Mouse (Mus musculus) embryo, embryonic 10.5 days (tissue): Measurements from ENCODE around the gene Cwc27.

ENCODE experiments used
- DNase-seq: peaks from one replicate; pipeline ENCODE4 v3.0.0-alpha.2; 2015; ENCODE audit warnings: low spot score

Cwc27 gene

DNA sequence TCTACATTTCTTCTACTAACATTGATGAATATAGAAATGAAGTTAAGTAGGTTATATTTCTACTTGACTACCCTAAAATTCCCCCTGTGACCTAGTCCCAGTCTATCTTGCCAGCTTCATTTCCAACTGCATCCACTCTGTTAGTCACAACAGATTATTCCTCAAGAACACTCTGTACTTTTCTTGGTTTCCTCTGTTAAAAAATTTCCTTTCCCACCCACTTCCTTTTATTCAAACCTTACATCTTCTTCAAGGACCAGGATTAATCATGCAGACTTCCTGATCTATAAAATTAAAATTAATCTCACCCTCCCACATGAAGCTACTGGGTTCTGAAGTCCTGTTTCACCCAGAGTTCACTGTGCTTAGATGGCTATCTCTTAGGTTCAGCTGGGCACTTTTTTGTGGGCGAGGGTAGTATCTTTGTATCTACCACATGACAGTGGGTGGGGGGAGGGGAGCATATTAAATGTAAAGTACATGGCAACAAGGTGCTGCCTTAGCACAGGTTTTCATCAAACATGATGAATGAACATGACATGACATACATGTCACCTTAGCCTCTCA lies 37.8 kb downstream of the Cwc27 start:
- DNase-seq: no peak

DNA sequence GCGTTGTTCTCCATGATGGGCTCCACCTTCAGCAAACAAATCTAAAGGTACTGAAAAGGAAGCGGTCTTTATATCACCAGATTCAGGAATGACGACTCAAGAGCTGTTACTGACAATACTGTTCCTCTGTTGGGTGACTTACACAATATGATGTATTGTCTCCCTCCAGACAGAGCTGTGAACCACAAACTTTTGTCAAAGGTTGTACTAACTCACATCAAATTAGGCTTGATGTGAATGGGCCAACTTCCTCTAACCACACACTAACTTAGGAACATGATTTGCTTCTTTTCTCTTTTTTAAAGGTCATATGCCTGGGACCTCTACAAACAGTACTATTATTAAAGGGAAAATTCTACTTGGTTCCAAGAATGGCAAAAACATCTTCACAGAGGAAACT lies 53.7 kb downstream of the Cwc27 start:
- no peak for DNase-seq

DNA sequence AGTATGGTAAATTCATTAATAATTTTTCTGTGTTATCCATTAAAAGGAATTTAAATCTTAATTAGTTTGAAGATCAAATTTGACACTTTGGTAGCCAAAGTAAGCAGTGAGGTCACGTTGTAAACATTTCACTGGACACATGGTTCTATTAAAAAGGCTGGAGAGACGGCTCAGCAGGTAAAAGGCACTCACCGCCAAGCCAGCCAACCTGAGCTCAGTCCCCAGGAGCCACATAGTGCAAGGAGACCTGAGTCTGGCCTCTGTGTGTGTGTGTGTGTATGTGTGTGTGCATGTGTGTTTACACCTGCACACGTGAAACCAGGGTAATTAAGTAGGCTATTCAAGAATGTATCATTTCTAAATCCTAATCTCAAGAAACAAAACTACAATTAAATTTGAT lies 54.5 kb downstream of the Cwc27 start:
- no peak for DNase-seq

DNA sequence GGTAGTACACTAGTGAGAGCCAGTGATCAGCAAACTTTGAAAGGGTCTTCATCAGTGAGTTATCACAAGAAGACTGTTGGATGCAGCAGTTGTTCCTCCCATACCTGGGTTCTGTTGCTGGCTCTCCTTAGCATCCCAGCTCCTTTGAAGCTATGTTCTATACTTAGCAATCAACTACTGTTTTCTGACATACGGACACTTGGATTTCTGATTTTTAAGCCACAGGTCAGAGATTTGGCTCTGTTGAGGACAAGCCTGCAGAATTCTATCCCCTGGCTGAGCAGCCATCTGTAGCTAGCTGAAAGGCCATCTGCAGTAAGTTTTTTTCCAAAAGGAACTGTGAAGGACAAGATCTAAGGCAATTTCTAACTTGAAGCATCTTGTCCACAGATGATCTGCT lies 57.6 kb downstream of the Cwc27 start:
- DNase-seq: no peak

DNA sequence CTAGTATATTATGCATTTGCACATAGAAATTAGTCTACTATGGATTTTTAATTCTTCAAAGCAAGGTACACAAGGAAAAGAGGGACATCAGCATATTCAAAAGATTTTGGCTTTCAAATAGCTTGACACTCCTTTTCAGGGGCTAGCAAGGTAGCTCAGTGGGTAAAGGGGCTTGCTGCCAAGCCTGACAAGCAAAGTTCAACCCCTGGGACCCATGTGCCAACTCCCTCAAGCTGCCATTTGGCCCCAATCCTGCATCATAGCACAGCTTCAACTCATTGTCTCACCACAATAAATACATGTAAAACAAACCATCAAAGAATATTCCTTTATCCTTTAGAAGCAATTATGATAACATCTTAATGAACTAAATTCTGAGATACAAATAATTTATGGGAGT lies 69.9 kb downstream of the Cwc27 start:
- DNase-seq: no peak

DNA sequence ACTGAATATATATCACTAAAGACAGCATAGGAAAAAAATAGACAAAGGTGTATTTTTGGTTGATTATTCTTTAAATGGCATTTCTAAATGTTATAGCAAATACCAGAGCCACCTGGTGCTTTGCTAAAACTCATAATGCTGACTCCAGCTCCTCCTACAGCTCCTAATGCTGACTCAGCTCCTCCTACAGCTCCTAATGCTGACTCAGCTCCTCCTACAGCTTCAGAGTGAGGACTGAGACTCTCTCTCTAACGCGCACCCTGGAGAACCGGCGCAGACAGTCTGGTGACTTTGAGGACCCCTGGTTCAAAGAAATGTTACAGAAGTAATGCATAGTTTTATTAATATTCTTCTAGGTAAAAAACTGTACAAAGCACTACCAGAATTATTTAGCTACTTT lies 74.1 kb downstream of the Cwc27 start:
- no peak for DNase-seq

DNA sequence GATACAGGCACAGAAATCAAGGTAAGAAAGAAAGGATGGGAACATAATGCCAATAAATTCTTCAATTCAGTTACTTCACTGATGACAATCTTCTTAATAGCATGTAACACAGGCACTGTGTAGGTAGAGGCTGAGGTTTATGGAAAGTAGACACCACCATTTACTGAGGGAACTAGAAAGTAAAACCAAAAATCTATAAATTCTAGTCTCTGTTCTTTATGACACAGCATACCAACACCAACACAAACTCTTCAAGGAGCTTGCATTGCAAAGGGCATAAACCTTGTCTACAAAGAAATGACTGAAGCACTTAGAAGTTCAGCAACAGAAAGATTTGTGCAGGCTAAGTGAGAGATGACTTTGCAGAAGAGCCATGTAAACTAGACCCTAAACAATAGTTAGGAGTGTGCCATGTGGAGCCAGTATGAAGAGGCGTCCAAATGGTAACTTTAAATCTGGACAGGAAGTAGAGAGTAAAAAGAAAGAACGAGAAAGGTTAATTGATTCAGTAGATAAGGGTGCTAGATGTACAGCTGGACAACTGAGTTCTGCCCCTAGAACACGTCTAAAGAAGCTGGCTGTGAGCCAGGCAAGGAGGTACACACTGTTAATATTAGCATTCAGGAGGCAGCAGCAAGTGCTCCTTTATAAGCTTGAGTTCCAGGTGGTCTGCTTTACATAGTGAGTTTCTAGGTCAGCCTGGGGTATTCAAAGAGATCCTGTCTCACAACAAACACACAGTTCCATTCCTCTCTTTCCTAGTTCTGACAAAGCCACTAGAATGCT lies 87.5 kb downstream of the Cwc27 start:
- no peak for DNase-seq

DNA sequence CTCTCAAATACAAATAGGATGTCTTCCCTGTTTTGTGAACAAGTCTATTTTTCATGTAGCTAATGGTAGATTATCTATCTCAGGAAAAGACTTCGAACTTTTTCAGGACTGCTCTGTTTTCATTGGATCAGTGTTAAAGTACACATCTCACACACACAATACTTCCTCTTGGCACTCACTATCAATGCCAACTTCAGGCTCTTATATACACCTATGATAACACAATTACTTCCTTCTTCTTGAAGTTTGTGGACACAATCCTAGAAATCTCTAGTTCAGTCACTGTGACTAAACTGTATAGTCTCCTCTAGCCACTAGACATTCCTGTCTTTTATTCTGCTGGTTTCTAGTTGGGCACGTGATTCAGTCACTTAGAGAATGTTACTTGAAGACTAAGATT lies 89.3 kb downstream of the Cwc27 start:
- no peak for DNase-seq

DNA sequence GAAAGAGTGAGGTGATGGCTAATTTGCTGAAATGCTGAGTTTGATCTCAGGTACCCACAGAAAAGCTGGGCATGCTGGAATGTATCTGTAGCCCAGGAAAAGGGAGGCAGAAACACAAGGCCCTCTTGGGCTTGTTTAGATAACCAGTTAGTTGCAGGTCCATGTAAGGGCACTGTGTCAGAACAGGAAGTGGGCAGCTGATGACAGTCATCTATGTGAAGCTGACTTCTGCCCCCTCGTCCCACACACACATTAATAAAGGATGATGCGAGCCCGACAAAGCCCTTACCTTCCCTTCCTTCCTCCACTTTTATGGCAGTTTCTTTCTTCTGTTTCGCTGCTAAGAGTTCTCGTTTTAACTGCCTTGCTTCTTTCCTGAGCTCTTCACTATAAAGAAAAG lies 96.8 kb downstream of the Cwc27 start:
- DNase-seq: no peak

DNA sequence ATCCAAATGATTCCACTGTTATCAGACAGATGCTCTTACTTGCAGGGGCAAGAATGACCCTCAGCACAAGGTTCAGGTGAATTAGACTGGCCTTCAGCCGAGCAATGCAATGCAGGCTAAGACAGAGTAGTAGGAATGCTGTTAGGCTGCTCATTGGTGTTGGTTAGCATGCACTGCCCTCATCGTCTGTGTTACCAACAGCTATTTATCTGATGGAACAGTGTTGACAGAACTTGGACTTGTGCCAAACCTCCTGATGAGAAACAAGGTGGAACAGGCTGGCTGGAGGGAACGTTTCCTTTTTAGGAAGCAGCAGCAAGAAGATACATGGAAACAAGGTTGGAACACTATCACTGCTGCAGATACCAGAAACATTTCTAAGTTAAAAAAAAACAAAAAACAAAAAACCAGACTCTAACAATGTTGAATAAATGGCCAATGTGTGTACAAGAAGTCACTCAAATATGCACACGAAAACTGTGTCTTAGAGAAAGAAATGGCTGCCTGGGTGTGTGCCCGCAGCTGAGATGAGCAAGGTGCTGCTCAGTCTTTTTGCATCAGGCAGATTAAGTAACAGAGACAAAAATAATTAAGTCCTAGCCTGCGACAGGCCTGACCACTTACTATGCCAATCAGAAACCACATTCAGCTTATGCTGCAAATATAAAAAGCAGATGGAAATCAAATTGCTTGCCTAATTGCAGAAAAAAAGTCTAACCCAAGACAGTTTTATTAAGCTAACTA lies 122.2 kb downstream of the Cwc27 start:
- DNase-seq: peak; percentile 19

DNA sequence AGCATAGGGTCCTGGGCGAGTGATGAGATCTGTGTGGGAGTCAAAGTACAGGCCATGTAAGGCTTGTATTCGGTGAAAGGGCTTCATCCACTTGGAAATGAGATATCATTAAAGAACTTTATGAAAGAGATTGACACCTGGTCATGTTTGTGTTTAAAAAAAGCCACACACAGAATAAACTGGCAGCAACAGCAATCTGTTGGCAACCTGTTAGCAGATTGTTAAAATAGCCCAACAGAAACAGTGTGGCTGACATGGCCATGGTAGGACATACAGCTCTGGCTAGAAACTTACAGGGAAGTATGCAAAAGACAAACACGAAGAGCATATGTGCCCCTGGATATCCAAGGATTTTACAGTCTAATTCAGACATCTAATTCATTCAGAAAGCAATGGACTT lies 124.2 kb downstream of the Cwc27 start:
- no peak for DNase-seq

DNA sequence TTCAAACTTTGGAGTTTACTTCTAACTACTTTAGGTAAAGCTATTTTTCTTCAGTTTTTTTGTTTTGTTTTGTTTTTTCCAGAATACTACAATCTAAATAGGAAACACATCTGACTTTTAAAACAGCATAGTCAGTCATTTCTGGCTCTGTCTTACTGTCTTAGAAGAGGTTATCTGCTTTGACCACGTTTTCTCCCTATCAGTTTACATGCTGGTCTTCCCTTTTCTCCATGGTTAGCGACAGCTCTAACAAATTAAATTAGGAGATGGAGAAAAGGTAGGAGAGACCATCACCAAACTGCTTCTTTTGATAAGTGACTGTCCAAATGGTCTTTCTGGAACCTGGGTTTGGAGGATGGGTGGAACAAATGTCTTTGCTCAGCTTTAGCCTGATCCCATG lies 131.4 kb downstream of the Cwc27 start:
- DNase-seq: no peak

DNA sequence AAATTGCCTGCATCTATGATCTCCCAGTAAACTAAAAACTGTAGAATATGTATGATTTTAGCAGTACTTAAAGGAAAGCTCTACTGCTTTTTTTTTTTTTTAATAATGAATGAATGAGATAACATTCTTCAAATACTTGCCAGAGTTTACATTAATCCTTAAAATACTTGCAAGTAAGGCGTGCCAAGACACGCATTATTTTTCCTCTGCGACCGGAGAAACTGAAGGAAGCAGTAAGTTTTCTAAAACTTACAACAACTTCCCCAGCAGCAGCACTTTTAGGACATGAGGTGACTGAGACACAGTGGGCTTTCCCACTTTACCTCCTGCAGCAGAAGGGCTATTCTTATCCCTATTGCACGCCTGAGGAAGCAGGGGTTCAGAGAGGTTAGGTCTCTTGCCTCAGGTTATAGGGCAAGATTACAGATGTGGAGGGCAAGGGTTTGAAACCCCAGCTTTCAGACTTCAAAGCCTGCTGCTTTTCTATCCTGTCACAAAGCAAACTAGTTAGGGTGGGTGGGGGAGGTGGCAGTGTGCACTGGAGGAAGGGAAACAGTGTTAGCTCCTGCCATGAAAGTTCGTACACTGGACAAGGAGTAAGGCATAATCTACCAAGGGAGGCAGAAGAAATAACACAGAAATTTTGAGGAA lies 132.5 kb downstream of the Cwc27 start:
- peak; percentile 62 for DNase-seq

DNA sequence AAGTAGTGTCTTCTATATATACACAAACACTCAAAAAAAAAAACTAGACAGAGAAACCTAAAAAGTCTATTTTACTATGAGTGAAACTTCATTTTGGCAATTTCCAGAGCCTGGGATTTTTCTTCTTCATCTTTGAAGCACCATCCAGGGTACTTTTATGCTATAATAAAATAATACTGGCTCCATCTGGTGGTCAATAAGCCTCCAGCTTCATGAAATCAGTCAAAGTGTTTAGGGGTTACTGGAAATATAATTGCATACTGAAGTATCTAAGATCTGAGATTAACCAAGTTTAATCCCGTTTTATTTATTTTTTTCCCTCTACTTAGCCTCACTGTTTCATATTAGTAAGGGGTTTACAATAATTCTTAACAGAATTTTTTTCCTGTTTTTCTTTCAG lies 135.7 kb downstream of the Cwc27 start:
- DNase-seq: peak; percentile 50

DNA sequence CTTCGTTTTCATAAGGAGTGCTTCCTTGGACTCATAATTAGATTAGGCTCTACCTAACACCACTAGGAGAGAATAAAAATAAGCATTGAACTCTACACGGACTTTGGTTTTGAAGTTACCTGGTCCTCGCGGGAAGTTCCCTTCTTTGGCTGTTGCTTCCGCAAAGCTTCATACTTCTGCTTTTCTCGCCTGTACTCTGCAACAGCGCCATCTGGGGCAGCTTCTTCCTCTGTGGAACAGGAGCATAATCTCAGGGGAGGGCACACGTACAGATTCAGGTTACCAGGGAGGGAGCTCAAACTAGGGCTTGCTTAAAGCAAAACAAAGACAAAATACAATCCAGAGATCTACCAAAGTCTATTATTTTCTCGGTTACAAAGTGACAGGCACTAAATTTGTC lies 155.8 kb downstream of the Cwc27 start:
- no peak for DNase-seq

DNA sequence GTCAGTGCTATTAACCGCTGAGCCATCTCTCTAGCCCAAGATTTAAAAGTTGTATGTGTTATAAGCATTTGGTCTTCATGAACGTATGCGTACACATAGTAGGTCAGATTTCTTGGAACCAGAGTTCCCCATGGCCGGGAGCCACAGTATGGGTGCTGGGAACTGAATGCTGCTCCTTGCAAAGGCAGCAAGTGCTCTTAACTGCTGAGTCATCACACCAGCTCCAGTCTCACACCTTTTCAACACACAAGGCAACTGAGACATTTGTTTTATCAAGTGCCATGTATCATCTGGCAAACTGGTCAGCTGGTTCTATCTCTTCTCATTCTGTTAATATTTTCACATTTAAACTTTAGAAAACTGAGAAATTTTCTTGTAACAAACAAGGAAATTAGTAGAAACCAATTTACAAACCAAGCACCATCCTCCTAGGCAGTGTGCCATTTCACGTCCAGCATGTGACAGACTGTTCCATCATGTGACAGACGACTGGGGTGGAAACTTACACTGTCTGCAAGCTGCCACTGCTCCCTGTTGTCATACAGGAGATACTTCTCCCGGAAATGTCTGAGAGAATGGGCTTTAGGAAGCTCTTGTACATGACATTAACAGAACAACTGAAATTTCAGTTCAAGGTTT lies 156.8 kb downstream of the Cwc27 start:
- DNase-seq: no peak

DNA sequence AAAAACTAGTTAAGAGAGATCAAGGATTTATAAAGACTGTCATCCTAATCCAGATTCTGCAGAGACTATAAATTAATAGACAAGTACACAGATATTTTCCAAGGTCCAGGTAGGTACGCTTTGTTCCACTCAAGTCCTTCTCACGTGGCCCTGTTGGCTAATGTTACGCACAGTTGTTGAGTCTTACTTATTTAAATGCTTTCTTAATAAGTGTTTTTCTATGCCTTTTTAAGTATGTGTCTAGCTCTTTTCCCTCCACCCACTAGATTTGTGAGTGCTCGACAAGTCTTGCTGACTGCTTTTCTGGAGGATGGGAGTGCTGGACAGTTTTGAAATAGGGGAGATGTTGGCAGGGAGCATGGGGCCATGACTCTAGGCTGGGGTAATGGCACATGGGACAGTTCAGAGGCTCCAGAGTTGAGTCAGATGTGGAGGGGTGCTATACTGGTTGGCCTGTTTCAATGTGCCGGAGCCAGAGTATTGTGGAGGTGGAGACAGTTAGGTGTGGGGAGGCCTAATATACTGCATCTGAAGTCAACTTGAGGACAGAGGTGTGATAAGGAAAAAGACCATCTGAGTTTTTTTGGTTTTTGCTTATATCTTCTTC lies 160.2 kb downstream of the Cwc27 start:
- DNase-seq: no peak

DNA sequence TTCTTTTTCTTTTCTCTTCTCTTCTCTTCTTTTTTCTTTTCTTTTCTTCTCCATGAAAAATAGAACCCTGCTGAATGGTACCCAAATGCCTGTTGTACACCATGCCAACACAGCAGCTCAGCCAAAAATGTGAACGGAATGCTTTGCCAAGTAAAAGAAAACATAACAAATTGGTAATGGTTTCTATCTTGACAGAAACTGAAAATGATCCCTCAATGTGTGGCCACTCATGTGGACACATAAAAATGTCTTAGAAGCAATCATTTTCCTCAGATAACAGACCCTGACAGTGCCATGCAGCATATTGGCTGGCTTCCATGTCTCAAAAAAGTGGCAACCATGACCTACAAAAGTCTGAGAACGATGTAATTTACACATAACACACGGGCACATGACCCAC lies 161.8 kb downstream of the Cwc27 start:
- no peak for DNase-seq

DNA sequence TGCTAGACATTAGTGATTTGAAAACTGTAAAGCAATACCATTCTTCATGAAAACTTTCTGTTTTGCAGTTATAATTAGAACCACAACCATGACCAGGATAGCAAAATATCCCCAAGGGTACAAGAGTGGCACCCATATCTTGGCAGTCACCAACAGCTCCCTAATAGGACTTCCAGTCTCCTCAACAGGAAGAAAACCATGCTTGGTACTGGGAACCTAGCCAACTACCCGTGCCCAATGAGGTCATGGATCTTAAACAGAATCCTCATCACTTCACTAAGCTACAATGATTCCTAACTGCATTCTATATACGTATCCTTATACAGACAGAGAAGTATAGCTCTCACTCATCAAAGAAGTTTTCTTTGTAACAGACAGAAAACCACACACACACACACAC lies 165.2 kb downstream of the Cwc27 start:
- DNase-seq: no peak

DNA sequence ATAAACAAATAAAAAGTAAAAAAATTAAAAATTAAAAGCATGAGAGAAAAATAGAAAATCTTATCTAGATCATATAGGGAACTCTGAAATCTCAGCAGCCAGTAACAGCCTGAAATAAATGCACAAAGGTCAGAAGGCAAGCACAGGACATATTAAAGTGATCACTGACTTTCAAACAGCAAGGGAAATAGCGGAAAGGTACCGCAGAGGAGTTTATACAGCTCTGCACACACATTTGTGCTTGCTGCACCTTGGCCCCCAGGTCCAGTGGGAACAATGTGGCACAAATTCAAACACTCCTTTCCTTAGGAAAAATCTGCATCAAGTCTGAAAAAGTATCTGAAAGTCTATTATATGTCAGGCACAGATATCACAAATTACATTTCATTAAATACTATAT lies 166.3 kb downstream of the Cwc27 start:
- DNase-seq: no peak

DNA sequence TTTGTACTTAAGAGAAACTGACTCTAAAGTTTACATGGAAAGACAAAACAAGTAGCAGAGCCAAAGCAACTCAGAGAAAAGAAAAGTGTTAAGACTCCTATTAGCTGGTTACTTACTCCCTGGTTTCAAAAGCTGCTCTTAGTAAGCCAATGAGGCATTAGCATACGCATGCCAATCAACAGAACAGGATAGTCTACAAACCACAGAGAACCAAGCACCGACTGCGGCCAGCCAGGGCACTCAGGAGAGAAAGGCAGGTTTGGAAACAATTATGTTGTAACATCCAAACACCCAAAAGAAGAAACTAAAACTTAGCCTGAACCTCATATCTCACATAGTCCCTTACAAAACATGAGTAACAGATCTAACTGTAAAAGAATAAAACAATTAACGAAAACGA lies 166.8 kb downstream of the Cwc27 start:
- no peak for DNase-seq
